Mouse (Mus musculus): ENCODE measurements at regions not wholly inside any gene's neighbourhood (a gene's known extent, or its start where the extent isn't known, plus 50 kb on each side); places are given as distances from the start of the nearest gene placed in this dataset.

GRCm38 (mm10) chr8:15323421-15323820, 277.5 kb upstream of the BB014433 start:
- Histone ChIP-seq H3K27ac (no peak overlapping the region), H3K9me3 (replicated peaks) (no peaks in the 10 kb centered on the region), H3K27me3 (no peaks in the 10 kb centered on the region), H3K4me3 (replicated peaks) (no peak overlapping the region), H3K4me1 (peaks cover 11% of the 10 kb centered on the region; the same call in 1 of the 2 replicates), H3K36me3 (no peaks in the 10 kb centered on the region), H3K4me2 (no peak overlapping the region), H3K9ac (no peak overlapping the region)
- no peak for ATAC-seq (replicated peaks; ENCODE audit: low FRiP score)
- WGBS = 82% methylated on average over 4 of the region's 4 CpGs

- Histone ChIP-seq H3K4me3 (replicated peaks) (no peak overlapping the region), H3K9me3 (replicated peaks) (no peaks in the 10 kb centered on the region), H3K9ac (no peak overlapping the region), H3K27ac (no peak overlapping the region), H3K4me2 (no peak overlapping the region), H3K4me1 (peaks cover 3% of the 10 kb centered on the region; the same call in 1 of the 2 replicates), H3K27me3 (no peaks in the 10 kb centered on the region), H3K36me3 (no peaks in the 10 kb centered on the region)
- WGBS = 40% methylated on average over 16 of the region's 16 CpGs
- peak; percentile 74 for ATAC-seq (replicated peaks; ENCODE audit: low FRiP score)
Observed at GRCm38 (mm10) chr8:15318082-15318816, 272.4 kb upstream of the BB014433 start.

GRCm38 (mm10) chr8:15313481-15313880, 267.6 kb upstream of the BB014433 start:
- no peak for ATAC-seq (replicated peaks; ENCODE audit: low FRiP score)
- H3K36me3 ChIP-seq = no peaks in the 10 kb centered on the region
- H3K9ac ChIP-seq = no peak overlapping the region
- H3K4me1 ChIP-seq = peaks cover under 1% of the 10 kb centered on the region; the same call in 1 of the 2 replicates
- H3K9me3 ChIP-seq (replicated peaks) = no peaks in the 10 kb centered on the region
- H3K27me3 ChIP-seq = no peaks in the 10 kb centered on the region
- no peak overlapping the region for H3K27ac ChIP-seq
- no peak overlapping the region for H3K4me3 ChIP-seq (replicated peaks)
- no peak overlapping the region for H3K4me2 ChIP-seq
- WGBS = 84% methylated on average over 5 of the region's 5 CpGs

- no peak for ATAC-seq (replicated peaks; ENCODE audit: low FRiP score)
Observed at GRCm38 (mm10) chr8:15311509-15311908, 265.6 kb upstream of the BB014433 start.

GRCm38 (mm10) chr8:15311045-15311444, 265.2 kb upstream of the BB014433 start:
- no peak overlapping the region for H3K9ac ChIP-seq
- H3K27ac ChIP-seq = no peak overlapping the region
- H3K4me1 ChIP-seq = no peaks in the 10 kb centered on the region
- 65% methylated on average over 7 of the region's 7 CpGs for WGBS
- no peak overlapping the region for H3K4me2 ChIP-seq
- no peaks in the 10 kb centered on the region for H3K36me3 ChIP-seq
- H3K4me3 ChIP-seq (replicated peaks) = no peak overlapping the region
- ATAC-seq (replicated peaks; ENCODE audit: low FRiP score) = no peak
- no peaks in the 10 kb centered on the region for H3K9me3 ChIP-seq (replicated peaks)
- no peaks in the 10 kb centered on the region for H3K27me3 ChIP-seq

More at GRCm38 (mm10) chr8:15311509-15311908, 265.6 kb upstream of the BB014433 start:
- no peak overlapping the region for H3K4me2 ChIP-seq
- H3K9me3 ChIP-seq (replicated peaks) = no peaks in the 10 kb centered on the region
- no peaks in the 10 kb centered on the region for H3K4me1 ChIP-seq
- H3K27ac ChIP-seq = no peak overlapping the region
- H3K27me3 ChIP-seq = no peaks in the 10 kb centered on the region
- H3K9ac ChIP-seq = no peak overlapping the region
- H3K36me3 ChIP-seq = no peaks in the 10 kb centered on the region
- 89% methylated on average over 4 of the region's 4 CpGs for WGBS
- no peak overlapping the region for H3K4me3 ChIP-seq (replicated peaks)

GRCm38 (mm10) chr8:15304143-15304677, 258.3 kb upstream of the BB014433 start:
- 83% methylated on average over 2 of the region's 2 CpGs for WGBS
- Histone ChIP-seq H3K4me3 (replicated peaks) (no peak overlapping the region), H3K27ac (no peak overlapping the region), H3K36me3 (no peaks in the 10 kb centered on the region), H3K9ac (no peak overlapping the region), H3K9me3 (replicated peaks) (no peaks in the 10 kb centered on the region), H3K4me2 (no peak overlapping the region), H3K4me1 (no peaks in the 10 kb centered on the region), H3K27me3 (no peaks in the 10 kb centered on the region)
- no peak for ATAC-seq (replicated peaks; ENCODE audit: low FRiP score)

GRCm38 (mm10) chr8:15273775-15274174, 227.9 kb upstream of the BB014433 start:
- Histone ChIP-seq H3K4me3 (replicated peaks) (no peak overlapping the region), H3K27me3 (no peaks in the 10 kb centered on the region), H3K36me3 (no peaks in the 10 kb centered on the region), H3K4me2 (no peak overlapping the region), H3K4me1 (0 out of 2 replicates have a peak, but pooled peaks cover 6% of the 10 kb centered on the region), H3K27ac (peak overlapping the region; percentile 27; the same call in 1 of the 2 replicates), H3K9ac (no peak overlapping the region), H3K9me3 (replicated peaks) (no peaks in the 10 kb centered on the region)
- WGBS = 27% methylated on average over 5 of the region's 5 CpGs
- peak; percentile 72 for ATAC-seq (replicated peaks; ENCODE audit: low FRiP score)

- no peaks in the 10 kb centered on the region for H3K36me3 ChIP-seq
- 0 out of 2 replicates have a peak, but pooled peaks have one; percentile 48 for ATAC-seq (replicated peaks; ENCODE audit: low FRiP score)
- H3K4me2 ChIP-seq = no peak overlapping the region
- H3K9ac ChIP-seq = no peak overlapping the region
- H3K27ac ChIP-seq = no peak overlapping the region
- H3K27me3 ChIP-seq = no peaks in the 10 kb centered on the region
- 0 out of 2 replicates have a peak, but pooled peaks cover 6% of the 10 kb centered on the region for H3K4me1 ChIP-seq
- WGBS = 41% methylated on average over 17 of the region's 17 CpGs
- no peaks in the 10 kb centered on the region for H3K9me3 ChIP-seq (replicated peaks)
- H3K4me3 ChIP-seq (replicated peaks) = no peak overlapping the region
Observed at GRCm38 (mm10) chr8:15271793-15272587, 226.1 kb upstream of the BB014433 start.

- Histone ChIP-seq H3K4me3 (replicated peaks) (no peak overlapping the region), H3K9ac (no peak overlapping the region), H3K9me3 (replicated peaks) (no peaks in the 10 kb centered on the region), H3K27me3 (no peaks in the 10 kb centered on the region), H3K27ac (no peak overlapping the region), H3K36me3 (no peaks in the 10 kb centered on the region), H3K4me2 (no peak overlapping the region), H3K4me1 (0 out of 2 replicates have a peak, but pooled peaks cover 6% of the 10 kb centered on the region)
- no peak for ATAC-seq (replicated peaks; ENCODE audit: low FRiP score)
- 9% methylated on average over 5 of the region's 5 CpGs for whole genome bisulfite sequencing
Observed at GRCm38 (mm10) chr8:15270290-15270689, 224.4 kb upstream of the BB014433 start.

GRCm38 (mm10) chr8:15244770-15245485, 199.1 kb upstream of the BB014433 start:
- no peak for ATAC-seq (replicated peaks; ENCODE audit: low FRiP score)
- no peak overlapping the region for H3K4me2 ChIP-seq
- H3K4me1 ChIP-seq = no peaks in the 10 kb centered on the region
- no peak overlapping the region for H3K4me3 ChIP-seq (replicated peaks)
- H3K27me3 ChIP-seq = no peaks in the 10 kb centered on the region
- no peak overlapping the region for H3K9ac ChIP-seq
- no peaks in the 10 kb centered on the region for H3K9me3 ChIP-seq (replicated peaks)
- no peaks in the 10 kb centered on the region for H3K36me3 ChIP-seq
- H3K27ac ChIP-seq = no peak overlapping the region
- 91% methylated on average over 12 of the region's 12 CpGs for WGBS

GRCm38 (mm10) chr8:15235410-15235809, 189.5 kb upstream of the BB014433 start:
- 59% methylated on average over 3 of the region's 3 CpGs for WGBS
- 0 out of 2 replicates have a peak, but pooled peaks cover 4% of the 10 kb centered on the region for H3K4me1 ChIP-seq
- no peak overlapping the region for H3K4me2 ChIP-seq
- no peak overlapping the region for H3K4me3 ChIP-seq (replicated peaks)
- no peak for ATAC-seq (replicated peaks; ENCODE audit: low FRiP score)
- H3K9me3 ChIP-seq (replicated peaks) = no peaks in the 10 kb centered on the region
- no peaks in the 10 kb centered on the region for H3K36me3 ChIP-seq
- H3K9ac ChIP-seq = no peak overlapping the region
- no peaks in the 10 kb centered on the region for H3K27me3 ChIP-seq
- no peak overlapping the region for H3K27ac ChIP-seq
